Mouse (Mus musculus): ENCODE measurements around the gene Pld6.
"Not testable (repeated sequence)": the region's sequence is repeated elsewhere in the genome, so short reads cannot be mapped to it uniquely, and the experiment has no call there.

Gene Pld6

GRCm38 (mm10) chr11:59745851-59746250 lies 41.6 kb downstream of the Pld6 start:
- no peak for DNase-seq (ENCODE audit: low read depth)

- DNase-seq (ENCODE audit: low read depth) = no peak
Observed at GRCm38 (mm10) chr11:59744374-59744773, 43.1 kb downstream of the Pld6 start.

- DNase-seq (ENCODE audit: low read depth) = no peak
Observed at GRCm38 (mm10) chr11:59743712-59744111, 43.7 kb downstream of the Pld6 start.

GRCm38 (mm10) chr11:59743307-59743706 lies 44.1 kb downstream of the Pld6 start:
- DNase-seq (ENCODE audit: low read depth) = no peak

- DNase-seq (ENCODE audit: low read depth) = no peak
Observed at GRCm38 (mm10) chr11:59741915-59742314, 45.5 kb downstream of the Pld6 start.

GRCm38 (mm10) chr11:59739996-59740395 lies 47.4 kb downstream of the Pld6 start:
- DNase-seq (ENCODE audit: low read depth) = no peak

GRCm38 (mm10) chr11:59737250-59737649 lies 50.2 kb downstream of the Pld6 start:
- DNase-seq (ENCODE audit: low read depth) = no peak

GRCm38 (mm10) chr11:59735938-59736337 lies 51.5 kb downstream of the Pld6 start:
- not testable (repeated sequence) for DNase-seq (ENCODE audit: low read depth)

GRCm38 (mm10) chr11:59734335-59734734 lies 53.1 kb downstream of the Pld6 start:
- no peak for DNase-seq (ENCODE audit: low read depth)

Measured in naive thymus-derived CD4-positive, alpha-beta T cell, adult 2 months (primary cell).